Mouse (Mus musculus): ENCODE measurements at regions not wholly inside any gene's neighbourhood (a gene's known extent, or its start where the extent isn't known, plus 50 kb on each side); places are given as distances from the start of the nearest gene placed in this dataset.

GRCm38 (mm10) chr4:72534563-72534962, 317.9 kb downstream of the Aldoart1 start:
- Histone ChIP-seq H3K4me3 (replicated peaks; ENCODE audit: low read length) (no peak overlapping the region), H3K9ac (no peak overlapping the region), H3K4me1 (replicated peaks; ENCODE audit: control insufficient read depth, insufficient read depth, low read length) (no peaks in the 10 kb centered on the region), H3K27ac (no peak overlapping the region), H3K27me3 (ENCODE audit: control insufficient read depth, insufficient read depth, low read length) (no peaks in the 10 kb centered on the region), H3K36me3 (replicated peaks; ENCODE audit: control insufficient read depth, insufficient read depth) (no peaks in the 10 kb centered on the region), H3K4me2 (replicated peaks) (no peak overlapping the region), H3K9me3 (ENCODE audit: control insufficient read depth, low read length) (no peaks in the 10 kb centered on the region)
- DNase-seq (ENCODE audit: low spot score) (no peak), ATAC-seq (ENCODE audit: low FRiP score) (no peak)
- WGBS: 45% methylated on average over 1 of the region's 1 CpGs

- H3K9ac ChIP-seq: no peak overlapping the region
- no peaks in the 10 kb centered on the region for H3K27me3 ChIP-seq (ENCODE audit: control insufficient read depth, insufficient read depth, low read length)
- ATAC-seq (ENCODE audit: low FRiP score): no peak
Observed at GRCm38 (mm10) chr4:72524630-72525029, 323.9 kb upstream of the Tle1 start.

GRCm38 (mm10) chr4:72524100-72524499, 323.4 kb upstream of the Tle1 start:
- H3K4me1 ChIP-seq (replicated peaks; ENCODE audit: control insufficient read depth, insufficient read depth, low read length): no peaks in the 10 kb centered on the region
- no peaks in the 10 kb centered on the region for H3K27me3 ChIP-seq (ENCODE audit: control insufficient read depth, insufficient read depth, low read length)
- no peak overlapping the region for H3K4me2 ChIP-seq (replicated peaks)
- no peak; the same call in 1 of the 2 replicates for ATAC-seq (ENCODE audit: low FRiP score)
- no peak overlapping the region for H3K9ac ChIP-seq
- H3K9me3 ChIP-seq (ENCODE audit: control insufficient read depth, low read length): no peaks in the 10 kb centered on the region
- no peaks in the 10 kb centered on the region for H3K36me3 ChIP-seq (replicated peaks; ENCODE audit: control insufficient read depth, insufficient read depth)
- peak; percentile 68 for DNase-seq (ENCODE audit: low spot score)
- no peak overlapping the region for H3K4me3 ChIP-seq (replicated peaks; ENCODE audit: low read length)
- H3K27ac ChIP-seq: no peak overlapping the region
- WGBS: 69% methylated on average over 1 of the region's 1 CpGs

More at GRCm38 (mm10) chr4:72524630-72525029, 323.9 kb upstream of the Tle1 start:
- Histone ChIP-seq H3K4me1 (replicated peaks; ENCODE audit: control insufficient read depth, insufficient read depth, low read length) (no peaks in the 10 kb centered on the region), H3K27ac (no peak overlapping the region), H3K36me3 (replicated peaks; ENCODE audit: control insufficient read depth, insufficient read depth) (no peaks in the 10 kb centered on the region), H3K9me3 (ENCODE audit: control insufficient read depth, low read length) (no peaks in the 10 kb centered on the region), H3K4me3 (replicated peaks; ENCODE audit: low read length) (no peak overlapping the region), H3K4me2 (replicated peaks) (no peak overlapping the region)
- DNase-seq (ENCODE audit: low spot score): no peak

- H3K27ac ChIP-seq: no peak overlapping the region
- no peaks in the 10 kb centered on the region for H3K9me3 ChIP-seq (ENCODE audit: control insufficient read depth, low read length)
- no peak overlapping the region for H3K4me3 ChIP-seq (replicated peaks; ENCODE audit: low read length)
- DNase-seq (ENCODE audit: low spot score) (no peak), ATAC-seq (ENCODE audit: low FRiP score) (no peak)
- H3K4me1 ChIP-seq (replicated peaks; ENCODE audit: control insufficient read depth, insufficient read depth, low read length): no peaks in the 10 kb centered on the region
- 80% methylated on average over 1 of the region's 1 CpGs for WGBS
- no peaks in the 10 kb centered on the region for H3K27me3 ChIP-seq (ENCODE audit: control insufficient read depth, insufficient read depth, low read length)
- no peak overlapping the region for H3K9ac ChIP-seq
- H3K36me3 ChIP-seq (replicated peaks; ENCODE audit: control insufficient read depth, insufficient read depth): no peaks in the 10 kb centered on the region
- no peak overlapping the region for H3K4me2 ChIP-seq (replicated peaks)
Observed at GRCm38 (mm10) chr4:72511220-72511619, 310.5 kb upstream of the Tle1 start.

- Histone ChIP-seq H3K27me3 (ENCODE audit: control insufficient read depth, insufficient read depth, low read length) (no peaks in the 10 kb centered on the region), H3K4me1 (replicated peaks; ENCODE audit: control insufficient read depth, insufficient read depth, low read length) (no peaks in the 10 kb centered on the region), H3K4me3 (replicated peaks; ENCODE audit: low read length) (no peak overlapping the region), H3K9me3 (ENCODE audit: control insufficient read depth, low read length) (no peaks in the 10 kb centered on the region), H3K27ac (no peak overlapping the region), H3K9ac (no peak overlapping the region), H3K4me2 (replicated peaks) (no peak overlapping the region), H3K36me3 (replicated peaks; ENCODE audit: control insufficient read depth, insufficient read depth) (no peaks in the 10 kb centered on the region)
- DNase-seq (ENCODE audit: low spot score) (no peak), ATAC-seq (ENCODE audit: low FRiP score) (no peak)
- WGBS: 83% methylated on average over 1 of the region's 1 CpGs
Observed at GRCm38 (mm10) chr4:72481748-72482147, 281.0 kb upstream of the Tle1 start.

GRCm38 (mm10) chr4:72480535-72480934, 279.8 kb upstream of the Tle1 start:
- H3K4me1 ChIP-seq (replicated peaks; ENCODE audit: control insufficient read depth, insufficient read depth, low read length): no peaks in the 10 kb centered on the region
- no peaks in the 10 kb centered on the region for H3K9me3 ChIP-seq (ENCODE audit: control insufficient read depth, low read length)
- H3K4me2 ChIP-seq (replicated peaks): no peak overlapping the region
- H3K27me3 ChIP-seq (ENCODE audit: control insufficient read depth, insufficient read depth, low read length): no peaks in the 10 kb centered on the region
- H3K4me3 ChIP-seq (replicated peaks; ENCODE audit: low read length): no peak overlapping the region
- 88% methylated on average over 3 of the region's 3 CpGs for WGBS
- no peaks in the 10 kb centered on the region for H3K36me3 ChIP-seq (replicated peaks; ENCODE audit: control insufficient read depth, insufficient read depth)
- H3K27ac ChIP-seq: no peak overlapping the region
- ATAC-seq (ENCODE audit: low FRiP score) (no peak), DNase-seq (ENCODE audit: low spot score) (no peak)
- H3K9ac ChIP-seq: no peak overlapping the region

- 53% methylated on average over 1 of the region's 1 CpGs for WGBS
- no peaks in the 10 kb centered on the region for H3K4me1 ChIP-seq (replicated peaks; ENCODE audit: control insufficient read depth, insufficient read depth, low read length)
- H3K4me2 ChIP-seq (replicated peaks): no peak overlapping the region
- peak; percentile 59 for DNase-seq (ENCODE audit: low spot score)
- no peaks in the 10 kb centered on the region for H3K36me3 ChIP-seq (replicated peaks; ENCODE audit: control insufficient read depth, insufficient read depth)
- H3K9me3 ChIP-seq (ENCODE audit: control insufficient read depth, low read length): no peaks in the 10 kb centered on the region
- ATAC-seq (ENCODE audit: low FRiP score): no peak
- no peak overlapping the region for H3K4me3 ChIP-seq (replicated peaks; ENCODE audit: low read length)
- H3K27ac ChIP-seq: no peak overlapping the region
- H3K9ac ChIP-seq: no peak overlapping the region
- no peaks in the 10 kb centered on the region for H3K27me3 ChIP-seq (ENCODE audit: control insufficient read depth, insufficient read depth, low read length)
Observed at GRCm38 (mm10) chr4:72469236-72469875, 268.6 kb upstream of the Tle1 start.

GRCm38 (mm10) chr4:72444177-72444770, 243.6 kb upstream of the Tle1 start:
- DNase-seq (ENCODE audit: low spot score): no peak
- Histone ChIP-seq H3K4me1 (replicated peaks; ENCODE audit: control insufficient read depth, insufficient read depth, low read length) (no peaks in the 10 kb centered on the region), H3K27me3 (ENCODE audit: control insufficient read depth, insufficient read depth, low read length) (no peaks in the 10 kb centered on the region), H3K4me3 (replicated peaks; ENCODE audit: low read length) (no peak overlapping the region), H3K9me3 (ENCODE audit: control insufficient read depth, low read length) (no peaks in the 10 kb centered on the region; the same call in 1 of the 2 replicates), H3K9ac (no peak overlapping the region), H3K27ac (no peak overlapping the region), H3K36me3 (replicated peaks; ENCODE audit: control insufficient read depth, insufficient read depth) (no peaks in the 10 kb centered on the region), H3K4me2 (replicated peaks) (no peak overlapping the region)
- ATAC-seq (ENCODE audit: low FRiP score): peak; percentile 51; the same call in 1 of the 2 replicates

- H3K27me3 ChIP-seq (ENCODE audit: control insufficient read depth, insufficient read depth, low read length): no peaks in the 10 kb centered on the region
- H3K27ac ChIP-seq: no peak overlapping the region
- DNase-seq (ENCODE audit: low spot score) (no peak), ATAC-seq (ENCODE audit: low FRiP score) (no peak)
- no peaks in the 10 kb centered on the region for H3K4me1 ChIP-seq (replicated peaks; ENCODE audit: control insufficient read depth, insufficient read depth, low read length)
- no peak overlapping the region for H3K9ac ChIP-seq
- H3K9me3 ChIP-seq (ENCODE audit: control insufficient read depth, low read length): no peaks in the 10 kb centered on the region
- no peak overlapping the region for H3K4me3 ChIP-seq (replicated peaks; ENCODE audit: low read length)
- H3K4me2 ChIP-seq (replicated peaks): no peak overlapping the region
- H3K36me3 ChIP-seq (replicated peaks; ENCODE audit: control insufficient read depth, insufficient read depth): no peaks in the 10 kb centered on the region
Observed at GRCm38 (mm10) chr4:72437367-72437766, 236.6 kb upstream of the Tle1 start.

GRCm38 (mm10) chr4:72425316-72425715, 224.6 kb upstream of the Tle1 start:
- Histone ChIP-seq H3K36me3 (replicated peaks; ENCODE audit: control insufficient read depth, insufficient read depth) (no peaks in the 10 kb centered on the region), H3K27me3 (ENCODE audit: control insufficient read depth, insufficient read depth, low read length) (no peaks in the 10 kb centered on the region), H3K9me3 (ENCODE audit: control insufficient read depth, low read length) (no peaks in the 10 kb centered on the region), H3K27ac (no peak overlapping the region), H3K4me3 (replicated peaks; ENCODE audit: low read length) (no peak overlapping the region), H3K9ac (no peak overlapping the region), H3K4me1 (replicated peaks; ENCODE audit: control insufficient read depth, insufficient read depth, low read length) (no peaks in the 10 kb centered on the region), H3K4me2 (replicated peaks) (no peak overlapping the region)
- ATAC-seq (ENCODE audit: low FRiP score): no peak
- no peak for DNase-seq (ENCODE audit: low spot score)
- WGBS: 85% methylated on average over 1 of the region's 1 CpGs

All from hindbrain, embryonic 14.5 days (tissue).